Mouse (Mus musculus) liver, embryonic 16.5 days (tissue): ENCODE measurements around the gene Rab43. TPM values are rescaled to one million over a fixed set of nuclear protein-coding genes. Genes with fewer than 3 reads are reported as not detected.

Experiments used
- ATAC-seq: fragments of 200-750 bp; cut with Nextera tagmentation; 2 replicates; pipeline ENCODE4 v1.8.0; 2017; ENCODE audit warnings: low read depth, mild to moderate bottlenecking, moderate number of reproducible peaks, moderate library complexity
- H3K27ac ChIP-seq: fragments of 300-500 bp; sonication (generic); 2 replicates; pipeline ENCODE4 v1.5.1; 2014; ENCODE audit warnings: mild to moderate bottlenecking, low read length
- H3K27me3 ChIP-seq: fragments of 300-500 bp; sonication (generic); 2 replicates; pipeline ENCODE4 v1.6.1; 2014; ENCODE audit warnings: low read depth, low read length, mixed read lengths; ENCODE audit not compliant: control insufficient read depth, insufficient read depth
- H3K36me3 ChIP-seq: fragments of 300-500 bp; sonication (generic); 2 replicates; pipeline ENCODE4 v1.6.1; 2014; ENCODE audit warnings: mild to moderate bottlenecking; ENCODE audit not compliant: control insufficient read depth, insufficient read depth
- H3K4me1 ChIP-seq: fragments of 300-500 bp; sonication (generic); 2 replicates; pipeline ENCODE4 v1.6.1; 2014; ENCODE audit warnings: low read depth, low read length, mixed read lengths; ENCODE audit not compliant: control insufficient read depth
- H3K4me2 ChIP-seq: fragments of 300-500 bp; sonication (generic); 2 replicates; pipeline ENCODE4 v1.6.1; 2014; ENCODE audit warnings: low read depth, low read length, mixed read lengths
- H3K4me3 ChIP-seq: fragments of 300-500 bp; sonication (generic); 2 replicates; pipeline ENCODE4 v1.5.1; 2014; ENCODE audit warnings: low read depth, mild to moderate bottlenecking, low read length
- H3K9ac ChIP-seq: fragments of 300-500 bp; sonication (generic); 2 replicates; pipeline ENCODE4 v1.6.1; 2014; ENCODE audit warnings: low read depth, low read length
- H3K9me3 ChIP-seq: fragments of 300-500 bp; sonication (generic); replicated peaks from 2 replicates; pipeline ENCODE4 v1.6.1; 2016; ENCODE audit warnings: low read length; ENCODE audit not compliant: control insufficient read depth
- WGBS: fragments of 180-500 bp; shearing (Covaris S2); extraction: QIAGEN DNeasy Blood & Tissue Kit; methylation state at CpG from one replicate; pipeline ENCODE4 v1.1.7; 2014; ENCODE audit not compliant: insufficient replicate concordance; 5-methylcytosine and 5-hydroxymethylcytosine counted together
- polyA plus RNA-seq: library from polyadenylated mRNA; unstranded; fragments of >200 nt; fragmentation: Nextera tagmentation; extraction: Ambion mirVana; gene quantifications from 2 replicates; pipeline ENCODE4 v1.2.1, GENCODE M21; 2015

Gene Rab43
- polyA plus RNA-seq, 1 experiment from 2014 or later, result 34.8 TPM

DNA sequence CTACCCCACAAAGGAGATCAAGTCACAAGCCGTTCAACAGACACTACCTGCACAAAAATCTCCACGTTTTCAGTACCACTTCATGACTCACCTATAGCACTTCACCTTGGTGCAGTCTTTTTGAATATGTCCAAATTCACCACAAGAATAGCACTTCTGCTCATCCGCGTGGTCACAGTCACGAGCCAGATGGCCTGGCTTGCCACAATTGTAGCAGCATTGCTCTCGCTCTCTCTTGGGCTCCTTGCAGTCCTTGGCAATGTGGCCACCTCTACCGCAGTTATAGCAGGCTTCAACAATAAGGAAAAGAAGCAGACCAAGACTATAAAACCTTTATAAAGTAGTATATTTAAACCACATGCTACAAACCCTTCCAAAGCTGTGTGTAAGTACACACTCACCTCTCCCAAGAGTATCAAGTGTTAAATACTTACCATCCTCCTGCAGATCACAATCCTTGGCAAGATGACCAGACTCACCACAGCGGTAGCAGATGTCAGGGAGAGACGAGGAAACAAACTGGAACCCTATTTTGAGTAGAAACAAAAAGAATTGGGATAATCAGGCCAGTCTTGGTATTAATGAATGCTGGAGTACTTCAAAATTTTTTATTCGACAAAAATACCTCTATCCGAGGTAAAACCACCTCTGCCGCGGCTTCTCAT lies 33.2 kb upstream of the Rab43 start:
- Histone ChIP-seq H3K36me3 (peaks cover 59% of the 10 kb centered on the region), H3K27ac (no peak overlapping the region), H3K4me1 (peaks cover 22% of the 10 kb centered on the region), H3K4me2 (no peak overlapping the region), H3K9ac (no peak overlapping the region), H3K27me3 (no peaks in the 10 kb centered on the region), H3K9me3 (no peaks in the 10 kb centered on the region), H3K4me3 (no peak overlapping the region)
- no peak for ATAC-seq
- 86% methylated on average over 13 of the region's 13 CpGs for WGBS

GRCm38 (mm10) chr6:87842254-87842653 lies 30.3 kb upstream of the Rab43 start:
- no peak overlapping the region for H3K4me2 ChIP-seq
- H3K9me3 ChIP-seq, result no peaks in the 10 kb centered on the region
- no peaks in the 10 kb centered on the region for H3K27me3 ChIP-seq
- H3K4me3 ChIP-seq, result no peak overlapping the region
- no peak for ATAC-seq
- no peak overlapping the region for H3K27ac ChIP-seq
- H3K36me3 ChIP-seq, result peaks cover 51% of the 10 kb centered on the region
- peaks cover 19% of the 10 kb centered on the region for H3K4me1 ChIP-seq
- H3K9ac ChIP-seq, result no peak overlapping the region
- 8% methylated on average over 1 of the region's 1 CpGs for WGBS

- Histone ChIP-seq H3K36me3 (peaks cover 46% of the 10 kb centered on the region), H3K27ac (no peak overlapping the region), H3K4me2 (no peak overlapping the region), H3K27me3 (no peaks in the 10 kb centered on the region), H3K9ac (no peak overlapping the region), H3K4me3 (no peak overlapping the region), H3K4me1 (peaks cover 15% of the 10 kb centered on the region), H3K9me3 (no peaks in the 10 kb centered on the region)
- ATAC-seq, result no peak
- 70% methylated on average over 8 of the region's 8 CpGs for WGBS
Observed at GRCm38 (mm10) chr6:87841635-87842034, 29.7 kb upstream of the Rab43 start.

GRCm38 (mm10) chr6:87839797-87840341 lies 27.9 kb upstream of the Rab43 start:
- no peak for ATAC-seq
- Histone ChIP-seq H3K36me3 (peaks cover 31% of the 10 kb centered on the region), H3K4me3 (peak overlapping the region; percentile 90; the same call in 1 of the 2 replicates), H3K9ac (no peak overlapping the region; the same call in 1 of the 2 replicates), H3K27me3 (no peaks in the 10 kb centered on the region), H3K4me2 (peak overlapping the region; percentile 85), H3K4me1 (peaks cover 15% of the 10 kb centered on the region), H3K9me3 (no peaks in the 10 kb centered on the region), H3K27ac (peak overlapping the region; percentile 99)
- 51% methylated on average over 11 of the region's 11 CpGs for WGBS

- H3K4me3 ChIP-seq, result peak within 1 kb of the TSS; percentile 90
- under 1% methylated on average over 46 of the region's 46 CpGs for WGBS
- H3K9me3 ChIP-seq, result no peaks in the 10 kb centered on the region
- peaks cover 15% of the 10 kb centered on the region for H3K4me1 ChIP-seq
- peak within 1 kb of the TSS; percentile 99 for H3K27ac ChIP-seq
- no peaks in the 10 kb centered on the region for H3K27me3 ChIP-seq
- ATAC-seq, result peak; percentile 97
- H3K9ac ChIP-seq, result peak within 1 kb of the TSS; percentile 92
- H3K4me2 ChIP-seq, result peak within 1 kb of the TSS; percentile 85
- H3K36me3 ChIP-seq, result peaks cover 24% of the 10 kb centered on the region
Observed at GRCm38 (mm10) chr6:87838551-87839197, 26.7 kb upstream of the Rab43 start, which contains the start of gene Isy1. Gene Isy1 (minus strand): TSS chr6:87838798.

DNA sequence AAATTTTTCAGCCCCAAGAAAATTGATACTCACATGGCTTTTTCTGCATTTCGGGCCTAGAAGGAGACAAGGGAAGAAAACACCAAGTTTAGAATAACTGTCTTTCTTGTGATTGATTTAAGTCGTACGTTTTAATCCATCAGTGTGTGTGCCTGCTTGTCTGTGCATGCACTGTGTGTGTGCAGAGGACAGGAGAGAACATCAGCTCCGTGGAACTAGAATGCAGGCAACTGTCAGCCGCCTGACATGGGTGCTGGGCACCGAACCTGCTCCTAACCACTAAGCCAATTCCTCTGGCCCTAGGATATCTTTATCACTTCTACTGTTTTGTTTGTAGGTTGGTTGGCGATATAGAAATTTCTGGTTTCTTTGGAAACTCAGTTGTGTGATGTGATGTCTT lies 23.7 kb upstream of the Rab43 start, which contains the start of gene Gm45140:
Gm45140 (minus strand) TSS at position 101 of the 400 bp plus-strand sequence.
- no peak within 1 kb of the TSS for H3K9ac ChIP-seq
- H3K4me3 ChIP-seq, result no peak within 1 kb of the TSS
- no peak within 1 kb of the TSS for H3K27ac ChIP-seq
- no peaks in the 10 kb centered on the region for H3K27me3 ChIP-seq
- WGBS, result 82% methylated on average over 7 of the region's 7 CpGs
- no peak within 1 kb of the TSS for H3K4me2 ChIP-seq
- no peaks in the 10 kb centered on the region for H3K9me3 ChIP-seq
- no peak for ATAC-seq
- H3K36me3 ChIP-seq, result peaks cover 9% of the 10 kb centered on the region
- H3K4me1 ChIP-seq, result peaks cover 13% of the 10 kb centered on the region

DNA sequence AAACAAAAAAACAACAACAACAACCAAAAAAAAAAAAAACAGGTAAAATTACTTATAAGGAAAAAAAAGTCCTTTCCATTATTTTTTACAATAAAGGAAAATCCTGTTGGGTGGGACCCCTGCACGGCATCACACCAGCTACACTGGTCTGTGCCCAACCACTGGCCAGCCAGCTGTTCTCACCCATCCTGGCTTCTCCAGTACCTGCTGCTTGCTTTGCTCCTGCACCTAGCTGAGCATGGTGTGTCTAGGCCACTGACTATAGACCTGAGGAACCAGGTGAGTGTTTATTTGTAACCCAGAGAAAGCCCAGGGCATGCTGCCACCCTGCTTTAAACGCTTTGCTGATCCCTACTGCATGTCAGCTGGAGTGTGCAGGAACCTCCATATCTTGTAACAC lies 8.4 kb upstream of the Rab43 start:
- no peak overlapping the region for H3K27ac ChIP-seq
- peaks cover 51% of the 10 kb centered on the region for H3K36me3 ChIP-seq
- H3K27me3 ChIP-seq, result no peaks in the 10 kb centered on the region
- no peaks in the 10 kb centered on the region for H3K9me3 ChIP-seq
- no peak overlapping the region for H3K4me3 ChIP-seq
- no peak for ATAC-seq
- no peak overlapping the region for H3K4me2 ChIP-seq
- H3K9ac ChIP-seq, result no peak overlapping the region
- no peaks in the 10 kb centered on the region for H3K4me1 ChIP-seq
- WGBS, result 86% methylated on average over 2 of the region's 2 CpGs

DNA sequence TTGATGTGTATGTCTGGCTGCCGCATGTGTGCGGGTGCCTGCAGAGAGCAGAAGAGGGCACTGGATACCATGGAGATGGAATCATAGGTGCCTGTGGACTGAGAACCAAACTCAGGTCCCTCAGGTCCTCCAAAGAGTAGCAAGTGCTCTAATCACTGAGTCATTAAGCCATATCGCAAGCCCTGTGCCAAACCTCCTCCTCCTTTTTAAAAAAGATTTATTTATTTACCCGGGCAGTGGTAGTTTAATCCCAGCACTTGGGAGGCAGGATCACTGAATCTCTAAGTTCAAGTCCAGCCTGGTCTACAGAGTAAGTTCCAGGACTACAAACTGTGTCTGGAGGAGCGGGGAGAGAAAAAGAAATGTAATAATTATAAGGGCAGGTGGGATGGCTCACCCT lies 2.5 kb upstream of the Rab43 start:
- no peak overlapping the region for H3K27ac ChIP-seq
- H3K36me3 ChIP-seq, result peaks cover 13% of the 10 kb centered on the region
- H3K4me1 ChIP-seq, result peaks cover 17% of the 10 kb centered on the region
- no peak overlapping the region for H3K9ac ChIP-seq
- no peak for ATAC-seq
- no peak overlapping the region for H3K4me2 ChIP-seq
- no peaks in the 10 kb centered on the region for H3K9me3 ChIP-seq
- 84% methylated on average over 5 of the region's 5 CpGs for WGBS
- no peak overlapping the region for H3K4me3 ChIP-seq
- no peaks in the 10 kb centered on the region for H3K27me3 ChIP-seq

DNA sequence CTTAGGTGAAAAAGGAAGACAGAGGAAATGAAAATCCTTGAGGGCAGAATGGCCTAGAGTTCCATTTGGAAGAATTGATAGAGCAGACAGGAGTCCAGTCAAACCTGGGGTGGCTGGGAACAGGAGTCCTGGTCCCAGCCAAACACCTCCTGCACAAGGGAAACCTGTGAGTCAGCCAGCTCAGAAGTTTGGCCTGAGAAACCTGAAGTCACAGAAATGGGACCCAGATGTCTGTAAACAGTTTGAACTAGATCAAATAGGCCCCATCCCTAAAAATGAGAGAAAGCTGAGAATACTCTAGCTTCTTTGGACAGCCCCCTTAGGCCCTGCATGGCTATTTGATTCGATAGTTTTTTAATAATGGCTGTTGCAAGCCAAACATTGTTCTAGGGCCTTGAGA lies 692 bp upstream of the Rab43 start:
- Histone ChIP-seq H3K4me1 (peaks cover 33% of the 10 kb centered on the region), H3K9me3 (no peaks in the 10 kb centered on the region), H3K36me3 (peaks cover 3% of the 10 kb centered on the region; the same call in 1 of the 2 replicates), H3K27ac (peak overlapping the region; percentile 99), H3K9ac (peak overlapping the region; percentile 80), H3K4me2 (peak overlapping the region; percentile 90), H3K27me3 (no peaks in the 10 kb centered on the region), H3K4me3 (peak overlapping the region; percentile 85)
- 94% methylated on average over 1 of the region's 1 CpGs for WGBS
- no peak for ATAC-seq
